Mouse (Mus musculus): ENCODE measurements around the gene Ehbp1. TPM values are rescaled to one million over a fixed set of nuclear protein-coding genes. Genes with fewer than 3 reads are reported as not detected.

Gene Ehbp1
- polyA plus RNA-seq, 1 experiment from 2014 or later, result 2.5 TPM

- no peaks in the 10 kb centered on the region for H3K9me3 ChIP-seq (replicated peaks)
- no peak overlapping the region for H3K27ac ChIP-seq (replicated peaks)
- WGBS (ENCODE audit: insufficient replicate concordance), result 70% methylated on average over 3 of the region's 3 CpGs
- no peaks in the 10 kb centered on the region for H3K36me3 ChIP-seq (replicated peaks)
- H3K4me1 ChIP-seq (replicated peaks), result no peaks in the 10 kb centered on the region
- H3K4me3 ChIP-seq (replicated peaks), result no peak overlapping the region
- H3K9ac ChIP-seq, result no peak overlapping the region
- no peak overlapping the region for H3K4me2 ChIP-seq
- no peaks in the 10 kb centered on the region for H3K27me3 ChIP-seq
- no peak for ATAC-seq (ENCODE audit: insufficient read depth)
These were observed 65.4 kb downstream of the Ehbp1 start for GRCm38 (mm10) chr11:22276656-22277055.

- no peaks in the 10 kb centered on the region for H3K4me1 ChIP-seq (replicated peaks)
- 36% methylated on average over 2 of the region's 2 CpGs for WGBS (ENCODE audit: insufficient replicate concordance)
- H3K27ac ChIP-seq (replicated peaks), result no peak overlapping the region
- H3K27me3 ChIP-seq, result no peaks in the 10 kb centered on the region
- H3K4me2 ChIP-seq, result no peak overlapping the region
- H3K36me3 ChIP-seq (replicated peaks), result no peaks in the 10 kb centered on the region
- no peak overlapping the region for H3K9ac ChIP-seq
- no peak for ATAC-seq (ENCODE audit: insufficient read depth)
- no peak overlapping the region for H3K4me3 ChIP-seq (replicated peaks)
- H3K9me3 ChIP-seq (replicated peaks), result no peaks in the 10 kb centered on the region
These were observed 67.9 kb downstream of the Ehbp1 start for GRCm38 (mm10) chr11:22274144-22274543.

- Histone ChIP-seq H3K36me3 (replicated peaks) (no peaks in the 10 kb centered on the region), H3K4me3 (replicated peaks) (no peak overlapping the region), H3K9me3 (replicated peaks) (no peaks in the 10 kb centered on the region), H3K9ac (no peak overlapping the region), H3K4me2 (no peak overlapping the region), H3K27ac (replicated peaks) (no peak overlapping the region), H3K4me1 (replicated peaks) (no peaks in the 10 kb centered on the region), H3K27me3 (no peaks in the 10 kb centered on the region)
- ATAC-seq (ENCODE audit: insufficient read depth), result no peak
- 61% methylated on average over 7 of the region's 7 CpGs for WGBS (ENCODE audit: insufficient replicate concordance)
These were observed 68.7 kb downstream of the Ehbp1 start for GRCm38 (mm10) chr11:22273378-22273777.

- Histone ChIP-seq H3K9ac (no peak overlapping the region), H3K27ac (replicated peaks) (no peak overlapping the region), H3K9me3 (replicated peaks) (no peaks in the 10 kb centered on the region), H3K4me1 (replicated peaks) (no peaks in the 10 kb centered on the region), H3K4me3 (replicated peaks) (no peak overlapping the region), H3K4me2 (no peak overlapping the region), H3K36me3 (replicated peaks) (no peaks in the 10 kb centered on the region), H3K27me3 (no peaks in the 10 kb centered on the region)
- 70% methylated on average over 3 of the region's 3 CpGs for WGBS (ENCODE audit: insufficient replicate concordance)
- no peak for ATAC-seq (ENCODE audit: insufficient read depth)
These were observed 70.2 kb downstream of the Ehbp1 start for GRCm38 (mm10) chr11:22271889-22272288.

- Histone ChIP-seq H3K9ac (no peak overlapping the region), H3K4me1 (replicated peaks) (no peaks in the 10 kb centered on the region), H3K9me3 (replicated peaks) (no peaks in the 10 kb centered on the region), H3K4me3 (replicated peaks) (no peak overlapping the region), H3K27me3 (no peaks in the 10 kb centered on the region), H3K4me2 (no peak overlapping the region), H3K27ac (replicated peaks) (peak overlapping the region; percentile 67), H3K36me3 (replicated peaks) (no peaks in the 10 kb centered on the region)
- 62% methylated on average over 4 of the region's 4 CpGs for WGBS (ENCODE audit: insufficient replicate concordance)
- ATAC-seq (ENCODE audit: insufficient read depth), result peak; percentile 67
These were observed 72.4 kb downstream of the Ehbp1 start for GRCm38 (mm10) chr11:22269643-22270042.

GRCm38 (mm10) chr11:22269173-22269572 is 72.9 kb downstream of the Ehbp1 start:
- no peaks in the 10 kb centered on the region for H3K36me3 ChIP-seq (replicated peaks)
- no peak overlapping the region for H3K27ac ChIP-seq (replicated peaks)
- WGBS (ENCODE audit: insufficient replicate concordance), result 53% methylated on average over 3 of the region's 3 CpGs
- no peaks in the 10 kb centered on the region for H3K9me3 ChIP-seq (replicated peaks)
- no peak overlapping the region for H3K4me3 ChIP-seq (replicated peaks)
- no peak overlapping the region for H3K9ac ChIP-seq
- no peaks in the 10 kb centered on the region for H3K4me1 ChIP-seq (replicated peaks)
- no peak overlapping the region for H3K4me2 ChIP-seq
- ATAC-seq (ENCODE audit: insufficient read depth), result 0 out of 2 replicates have a peak, but pooled peaks have one; percentile 50
- H3K27me3 ChIP-seq, result no peaks in the 10 kb centered on the region

- no peak overlapping the region for H3K4me3 ChIP-seq (replicated peaks)
These were observed 75.1 kb downstream of the Ehbp1 start for GRCm38 (mm10) chr11:22267014-22267413.

GRCm38 (mm10) chr11:22255418-22255817 is 86.7 kb downstream of the Ehbp1 start:
- no peak for ATAC-seq (ENCODE audit: insufficient read depth)
- H3K36me3 ChIP-seq (replicated peaks), result no peaks in the 10 kb centered on the region
- no peak overlapping the region for H3K4me2 ChIP-seq
- no peaks in the 10 kb centered on the region for H3K27me3 ChIP-seq
- no peak overlapping the region for H3K27ac ChIP-seq (replicated peaks)
- no peaks in the 10 kb centered on the region for H3K9me3 ChIP-seq (replicated peaks)
- H3K4me3 ChIP-seq (replicated peaks), result no peak overlapping the region
- no peaks in the 10 kb centered on the region for H3K4me1 ChIP-seq (replicated peaks)
- no peak overlapping the region for H3K9ac ChIP-seq
- 90% methylated on average over 1 of the region's 1 CpGs for WGBS (ENCODE audit: insufficient replicate concordance)

More at GRCm38 (mm10) chr11:22267014-22267413, 75.1 kb downstream of the Ehbp1 start:
- Histone ChIP-seq H3K36me3 (replicated peaks) (no peaks in the 10 kb centered on the region), H3K4me2 (no peak overlapping the region), H3K9me3 (replicated peaks) (no peaks in the 10 kb centered on the region), H3K27me3 (no peaks in the 10 kb centered on the region), H3K4me1 (replicated peaks) (no peaks in the 10 kb centered on the region), H3K27ac (replicated peaks) (no peak overlapping the region), H3K9ac (no peak overlapping the region)
- ATAC-seq (ENCODE audit: insufficient read depth), result peak; percentile 50; the same call in 1 of the 2 replicates

GRCm38 (mm10) chr11:22249363-22249762 is 92.7 kb downstream of the Ehbp1 start:
- H3K27me3 ChIP-seq, result no peaks in the 10 kb centered on the region
- no peak overlapping the region for H3K9ac ChIP-seq
- no peaks in the 10 kb centered on the region for H3K36me3 ChIP-seq (replicated peaks)
- no peaks in the 10 kb centered on the region for H3K4me1 ChIP-seq (replicated peaks)
- no peak overlapping the region for H3K27ac ChIP-seq (replicated peaks)
- H3K9me3 ChIP-seq (replicated peaks), result no peaks in the 10 kb centered on the region
- H3K4me2 ChIP-seq, result no peak overlapping the region
- no peak for ATAC-seq (ENCODE audit: insufficient read depth)
- H3K4me3 ChIP-seq (replicated peaks), result no peak overlapping the region
- 57% methylated on average over 2 of the region's 2 CpGs for WGBS (ENCODE audit: insufficient replicate concordance)

- Histone ChIP-seq H3K27ac (replicated peaks) (no peak overlapping the region), H3K9ac (no peak overlapping the region), H3K9me3 (replicated peaks) (no peaks in the 10 kb centered on the region), H3K4me1 (replicated peaks) (no peaks in the 10 kb centered on the region), H3K4me2 (no peak overlapping the region), H3K27me3 (no peaks in the 10 kb centered on the region), H3K4me3 (replicated peaks) (no peak overlapping the region), H3K36me3 (replicated peaks) (no peaks in the 10 kb centered on the region)
- no peak for ATAC-seq (ENCODE audit: insufficient read depth)
- WGBS (ENCODE audit: insufficient replicate concordance), result 52% methylated on average over 4 of the region's 4 CpGs
These were observed 94.4 kb downstream of the Ehbp1 start for GRCm38 (mm10) chr11:22247736-22248135.

GRCm38 (mm10) chr11:22247069-22247468 is 95.0 kb downstream of the Ehbp1 start:
- no peaks in the 10 kb centered on the region for H3K4me1 ChIP-seq (replicated peaks)

GRCm38 (mm10) chr11:22235558-22235957 is 106.5 kb downstream of the Ehbp1 start:
- Histone ChIP-seq H3K9ac (no peak overlapping the region), H3K27me3 (no peaks in the 10 kb centered on the region), H3K9me3 (replicated peaks) (no peaks in the 10 kb centered on the region), H3K4me1 (replicated peaks) (no peaks in the 10 kb centered on the region), H3K27ac (replicated peaks) (no peak overlapping the region), H3K4me2 (no peak overlapping the region), H3K36me3 (replicated peaks) (no peaks in the 10 kb centered on the region), H3K4me3 (replicated peaks) (no peak overlapping the region)
- ATAC-seq (ENCODE audit: insufficient read depth), result no peak
- 61% methylated on average over 5 of the region's 5 CpGs for WGBS (ENCODE audit: insufficient replicate concordance)

More at GRCm38 (mm10) chr11:22247069-22247468, 95.0 kb downstream of the Ehbp1 start:
- no peaks in the 10 kb centered on the region for H3K9me3 ChIP-seq (replicated peaks)
- H3K27ac ChIP-seq (replicated peaks), result no peak overlapping the region
- no peak overlapping the region for H3K4me3 ChIP-seq (replicated peaks)
- H3K27me3 ChIP-seq, result no peaks in the 10 kb centered on the region
- ATAC-seq (ENCODE audit: insufficient read depth), result no peak
- no peaks in the 10 kb centered on the region for H3K36me3 ChIP-seq (replicated peaks)
- no peak overlapping the region for H3K4me2 ChIP-seq
- no peak overlapping the region for H3K9ac ChIP-seq
